Comparison of ENCODE assay signal across 16 mouse cellular contexts in the genomic region with DNA sequence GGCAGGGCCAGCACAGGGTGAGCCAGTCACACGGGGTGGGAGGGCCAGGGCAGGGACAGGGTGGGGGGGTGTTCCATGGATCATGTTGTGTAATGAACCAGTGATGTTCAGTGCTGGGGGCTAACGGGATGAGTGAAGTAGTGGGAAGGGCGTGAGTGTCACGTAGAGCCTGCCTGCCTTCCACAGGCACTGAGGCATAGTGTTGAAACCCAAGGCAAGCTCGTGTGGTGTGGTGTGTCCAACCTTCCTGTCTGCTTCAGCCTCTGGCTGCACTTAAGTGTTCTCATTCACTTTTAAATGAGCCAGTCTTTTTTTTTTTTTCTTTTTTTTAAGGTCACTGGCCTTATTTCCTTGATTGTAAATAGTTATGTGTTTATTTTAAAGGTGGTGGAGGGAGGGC.
"Had no signal": no experiment of that assay in that cellular context is flagged by ENCODE, and none has a peak within 500 bp of the region (broad histone marks: within the 10 kb centered on the region; RNA-seq: fewer than 3 reads in every experiment).

No protein-coding gene starts in this region.

- H3K9ac ChIP-seq: liver, embryonic 14.5 days; neural tube, embryonic 12.5 days had no signal

- DNase-seq: kidney, adult 8-10 months; kidney, postnatal 25 days; lung, adult 18-20 months; midbrain, embryonic 14.5 days; retina, postnatal 1 day; right cerebral cortex, postnatal 4 days; spleen, adult 18-20 months; thymus, adult 18-20 months; thymus, postnatal 14 days had no signal

- H3K27ac ChIP-seq: left cerebral cortex, adult 2 months; liver, embryonic 14.5 days; macrophage; midbrain, embryonic 10.5 days; neural tube, embryonic 12.5 days had no signal

- H3K4me1 ChIP-seq: neural tube, embryonic 12.5 days had no signal

- H3K27me3 ChIP-seq: neural tube, embryonic 12.5 days had no signal

- H3K4me2 ChIP-seq: neural tube, embryonic 12.5 days had no signal

- H3K4me3 ChIP-seq: left cerebral cortex, adult 2 months; midbrain, embryonic 10.5 days; neural tube, embryonic 12.5 days had no signal

- H3K9me3 ChIP-seq: midbrain, embryonic 10.5 days; neural tube, embryonic 12.5 days had no signal

- ATAC-seq: intestine, postnatal 0 days; lung, postnatal 0 days had no signal
